Mouse (Mus musculus): ENCODE measurements around the gene Ampd2. TPM values are rescaled to one million over a fixed set of nuclear protein-coding genes. Genes with fewer than 3 reads are reported as not detected.

The Ampd2 gene
- polyA plus RNA-seq, 1 experiment: 159 TPM

GRCm38 (mm10) chr3:108098316-108098715, 11.9 kb upstream of the Ampd2 start:
- Histone ChIP-seq H3K27me3 (ENCODE audit: control insufficient read depth, insufficient read depth, low read length) (no peaks in the 10 kb centered on the region), H3K27ac (ENCODE audit: control insufficient read depth, insufficient read depth, low read length) (no peak overlapping the region), H3K36me3 (ENCODE audit: control insufficient read depth, insufficient read depth, low read length) (no peaks in the 10 kb centered on the region), H3K4me3 (ENCODE audit: control insufficient read depth, insufficient read depth, low read length) (no peak overlapping the region), H3K4me1 (replicated peaks; ENCODE audit: control insufficient read depth, insufficient read depth, low read length) (no peaks in the 10 kb centered on the region)
- TF ChIP-seq CTCF (IDR thresholded peaks at IDR 0.05; ENCODE audit: borderline replicate concordance, control insufficient read depth, extremely low read depth, insufficient read depth, low read length, poor library complexity) (no peak), POLR2A (IDR thresholded peaks at IDR 0.05; ENCODE audit: control insufficient read depth, extremely low read depth, insufficient read depth, low read length, poor library complexity) (no peak)
- 96% methylated on average over 6 of the region's 6 CpGs for WGBS
- no peak for DNase-seq

DNA sequence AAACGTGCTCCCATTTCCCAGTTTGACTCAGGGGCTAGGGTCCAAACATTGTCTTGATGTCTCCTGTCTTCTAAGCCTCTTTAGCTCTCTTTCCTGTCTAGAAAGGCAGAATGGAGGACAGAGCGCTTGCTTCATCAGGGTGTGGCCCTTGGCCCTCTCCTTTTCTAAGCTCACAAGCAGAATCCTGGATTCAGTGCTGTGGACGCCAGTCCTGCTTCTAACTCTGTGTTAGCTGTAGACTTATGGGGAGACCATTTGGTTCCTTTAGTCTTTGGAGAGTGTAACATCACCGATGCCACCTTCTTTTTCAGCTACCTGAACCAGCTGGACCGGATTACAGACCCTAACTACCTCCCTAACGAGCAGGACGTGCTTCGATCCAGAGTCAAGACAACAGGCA, 11.2 kb upstream of the Ampd2 start:
- H3K4me1 ChIP-seq (replicated peaks; ENCODE audit: control insufficient read depth, insufficient read depth, low read length): no peaks in the 10 kb centered on the region
- no peak for DNase-seq
- 95% methylated on average over 8 of the region's 8 CpGs for WGBS
- H3K27me3 ChIP-seq (ENCODE audit: control insufficient read depth, insufficient read depth, low read length): no peaks in the 10 kb centered on the region
- TF ChIP-seq POLR2A (IDR thresholded peaks at IDR 0.05; ENCODE audit: control insufficient read depth, extremely low read depth, insufficient read depth, low read length, poor library complexity): no peak
- TF ChIP-seq CTCF (IDR thresholded peaks at IDR 0.05; ENCODE audit: borderline replicate concordance, control insufficient read depth, extremely low read depth, insufficient read depth, low read length, poor library complexity): no peak
- no peak overlapping the region for H3K27ac ChIP-seq (ENCODE audit: control insufficient read depth, insufficient read depth, low read length)
- H3K4me3 ChIP-seq (ENCODE audit: control insufficient read depth, insufficient read depth, low read length): no peak overlapping the region
- H3K36me3 ChIP-seq (ENCODE audit: control insufficient read depth, insufficient read depth, low read length): no peaks in the 10 kb centered on the region

DNA sequence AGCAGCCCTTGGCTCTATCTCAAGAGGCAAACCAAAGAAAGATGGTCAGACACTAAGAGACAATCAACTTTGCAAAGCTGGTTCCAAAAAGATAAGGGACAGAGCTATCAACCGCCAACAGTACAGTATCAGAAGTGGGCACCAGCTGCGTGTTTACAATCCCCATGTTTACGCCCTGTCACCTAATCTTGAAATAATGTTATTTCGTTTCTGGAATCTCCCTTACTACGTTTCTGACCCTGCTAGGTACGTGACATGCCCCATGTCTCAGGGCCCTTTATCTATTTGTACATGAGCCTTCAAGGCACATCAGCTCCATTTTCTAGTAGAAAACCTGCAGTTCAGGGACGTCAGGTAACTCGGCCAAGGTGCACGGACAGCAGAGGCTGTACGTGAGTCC, 10.3 kb upstream of the Ampd2 start:
- no peak for DNase-seq
- no peak overlapping the region for H3K4me3 ChIP-seq (ENCODE audit: control insufficient read depth, insufficient read depth, low read length)
- WGBS: 94% methylated on average over 10 of the region's 10 CpGs
- H3K27ac ChIP-seq (ENCODE audit: control insufficient read depth, insufficient read depth, low read length): no peak overlapping the region
- H3K27me3 ChIP-seq (ENCODE audit: control insufficient read depth, insufficient read depth, low read length): no peaks in the 10 kb centered on the region
- H3K36me3 ChIP-seq (ENCODE audit: control insufficient read depth, insufficient read depth, low read length): no peaks in the 10 kb centered on the region
- H3K4me1 ChIP-seq (replicated peaks; ENCODE audit: control insufficient read depth, insufficient read depth, low read length): no peaks in the 10 kb centered on the region
- no peak for TF ChIP-seq CTCF (IDR thresholded peaks at IDR 0.05; ENCODE audit: borderline replicate concordance, control insufficient read depth, extremely low read depth, insufficient read depth, low read length, poor library complexity)
- no peak for TF ChIP-seq POLR2A (IDR thresholded peaks at IDR 0.05; ENCODE audit: control insufficient read depth, extremely low read depth, insufficient read depth, low read length, poor library complexity)

- Histone ChIP-seq H3K4me1 (replicated peaks; ENCODE audit: control insufficient read depth, insufficient read depth, low read length) (no peaks in the 10 kb centered on the region), H3K27me3 (ENCODE audit: control insufficient read depth, insufficient read depth, low read length) (no peaks in the 10 kb centered on the region), H3K36me3 (ENCODE audit: control insufficient read depth, insufficient read depth, low read length) (no peaks in the 10 kb centered on the region), H3K27ac (ENCODE audit: control insufficient read depth, insufficient read depth, low read length) (no peak overlapping the region), H3K4me3 (ENCODE audit: control insufficient read depth, insufficient read depth, low read length) (no peak overlapping the region)
- 46% methylated on average over 8 of the region's 8 CpGs for WGBS
- DNase-seq: no peak
- no peak for TF ChIP-seq CTCF (IDR thresholded peaks at IDR 0.05; ENCODE audit: borderline replicate concordance, control insufficient read depth, extremely low read depth, insufficient read depth, low read length, poor library complexity)
- TF ChIP-seq POLR2A (IDR thresholded peaks at IDR 0.05; ENCODE audit: control insufficient read depth, extremely low read depth, insufficient read depth, low read length, poor library complexity): no peak
These were observed 9.8 kb upstream of the Ampd2 start for GRCm38 (mm10) chr3:108096226-108096625.

GRCm38 (mm10) chr3:108094976-108095760, 8.7 kb upstream of the Ampd2 start:
- Histone ChIP-seq H3K27ac (ENCODE audit: control insufficient read depth, insufficient read depth, low read length) (no peak overlapping the region), H3K4me1 (replicated peaks; ENCODE audit: control insufficient read depth, insufficient read depth, low read length) (no peaks in the 10 kb centered on the region), H3K36me3 (ENCODE audit: control insufficient read depth, insufficient read depth, low read length) (no peaks in the 10 kb centered on the region), H3K4me3 (ENCODE audit: control insufficient read depth, insufficient read depth, low read length) (no peak overlapping the region), H3K27me3 (ENCODE audit: control insufficient read depth, insufficient read depth, low read length) (no peaks in the 10 kb centered on the region)
- TF ChIP-seq CTCF (IDR thresholded peaks at IDR 0.05; ENCODE audit: borderline replicate concordance, control insufficient read depth, extremely low read depth, insufficient read depth, low read length, poor library complexity): no peak
- no peak for TF ChIP-seq POLR2A (IDR thresholded peaks at IDR 0.05; ENCODE audit: control insufficient read depth, extremely low read depth, insufficient read depth, low read length, poor library complexity)
- 97% methylated on average over 12 of the region's 12 CpGs for WGBS
- DNase-seq: no peak

- WGBS: 84% methylated on average over 1 of the region's 1 CpGs
- H3K27ac ChIP-seq (ENCODE audit: control insufficient read depth, insufficient read depth, low read length): no peak overlapping the region
- no peaks in the 10 kb centered on the region for H3K4me1 ChIP-seq (replicated peaks; ENCODE audit: control insufficient read depth, insufficient read depth, low read length)
- no peaks in the 10 kb centered on the region for H3K36me3 ChIP-seq (ENCODE audit: control insufficient read depth, insufficient read depth, low read length)
- no peaks in the 10 kb centered on the region for H3K27me3 ChIP-seq (ENCODE audit: control insufficient read depth, insufficient read depth, low read length)
- no peak for DNase-seq
- TF ChIP-seq POLR2A (IDR thresholded peaks at IDR 0.05; ENCODE audit: control insufficient read depth, extremely low read depth, insufficient read depth, low read length, poor library complexity): no peak
- TF ChIP-seq CTCF (IDR thresholded peaks at IDR 0.05; ENCODE audit: borderline replicate concordance, control insufficient read depth, extremely low read depth, insufficient read depth, low read length, poor library complexity): no peak
- H3K4me3 ChIP-seq (ENCODE audit: control insufficient read depth, insufficient read depth, low read length): no peak overlapping the region
These were observed 7.7 kb upstream of the Ampd2 start for GRCm38 (mm10) chr3:108094146-108094545.

All from thymus, adult 2 months (tissue).